Mouse (Mus musculus) skeletal muscle tissue, adult 2 months (tissue): ENCODE data around the gene Lrp2.

Source experiments
- DNase-seq: peaks from one replicate; pipeline ENCODE4 v3.0.0-alpha.2; 2012; ENCODE audit warnings: low read depth, low spot score

Lrp2 gene

GRCm38 (mm10) chr2:69401891-69402290 is 184.0 kb downstream of the Lrp2 start:
- DNase-seq = no peak

- DNase-seq = peak; percentile 5
These were observed 184.8 kb downstream of the Lrp2 start for GRCm38 (mm10) chr2:69400866-69401604.

- DNase-seq = no peak
These were observed 189.0 kb downstream of the Lrp2 start for GRCm38 (mm10) chr2:69396760-69397435.

- DNase-seq = no peak
These were observed 190.1 kb downstream of the Lrp2 start for GRCm38 (mm10) chr2:69395597-69396248.

- DNase-seq = no peak
These were observed 191.9 kb downstream of the Lrp2 start for GRCm38 (mm10) chr2:69393947-69394346.

- no peak for DNase-seq
These were observed 199.6 kb downstream of the Lrp2 start for GRCm38 (mm10) chr2:69386118-69386871.

GRCm38 (mm10) chr2:69382838-69383237 is 203.0 kb downstream of the Lrp2 start:
- DNase-seq = no peak

- DNase-seq = no peak
These were observed 204.1 kb downstream of the Lrp2 start for GRCm38 (mm10) chr2:69381740-69382139.

- DNase-seq = peak; percentile 22
These were observed 205.6 kb downstream of the Lrp2 start, which contains the start of gene Dhrs9 for GRCm38 (mm10) chr2:69380281-69380680. TSS of gene Dhrs9 (plus strand) at chr2:69380445.

GRCm38 (mm10) chr2:69379801-69380200 is 206.1 kb downstream of the Lrp2 start:
- no peak for DNase-seq

- no peak for DNase-seq
These were observed 209.1 kb downstream of the Lrp2 start for GRCm38 (mm10) chr2:69376780-69377179.
